Mouse (Mus musculus) heart, postnatal 36 days (tissue): ENCODE data around the gene Ppp1r12b. TPM values are rescaled to one million over a fixed set of nuclear protein-coding genes. Genes with fewer than 3 reads are reported as not detected.

Experiments used
- DNase-seq, 2 experiments: peaks; one replicate each; pipeline ENCODE4 v3.0.0; 2021 to 2022
- intact Hi-C: fragments of 180-260 bp; cut with DNase I; formaldehyde crosslinking; loops from one replicate; pipeline ENCODE4 v1.15.1; 2025
- total RNA-seq, 2 experiments: library from RNA; stranded (reverse); gene quantifications; 2 replicates each; pipeline ENCODE4 v1.2.3; 2021

Ppp1r12b gene
- total RNA-seq, 2 experiments from 2014 or later, result 150 to 160 TPM

GRCm38 (mm10) chr1:134772821-134773220, 182.9 kb downstream of the Ppp1r12b start:
- no peak for DNase-seq
- intact Hi-C loops, result no loop called here

- intact Hi-C loops, result no loop called here
- DNase-seq, result no peak
Measured at GRCm38 (mm10) chr1:134771999-134772398, 183.7 kb downstream of the Ppp1r12b start.

GRCm38 (mm10) chr1:134771353-134771752, 184.4 kb downstream of the Ppp1r12b start:
- peak; percentile 49 to 51 for DNase-seq
- intact Hi-C loops, result no loop called here

GRCm38 (mm10) chr1:134770312-134770711, 185.4 kb downstream of the Ppp1r12b start:
- no peak for DNase-seq
- intact Hi-C loops, result no loop called here

- intact Hi-C loops, result no loop called here
Measured at GRCm38 (mm10) chr1:134766448-134766847, 189.3 kb downstream of the Ppp1r12b start.

GRCm38 (mm10) chr1:134764831-134765458, 190.8 kb downstream of the Ppp1r12b start:
- intact Hi-C loops, result no loop called here
- DNase-seq, result no peak

More at GRCm38 (mm10) chr1:134766448-134766847, 189.3 kb downstream of the Ppp1r12b start:
- no peak for DNase-seq

GRCm38 (mm10) chr1:134763776-134764438, 191.8 kb downstream of the Ppp1r12b start:
- DNase-seq, result no peak
- intact Hi-C loops, result no loop called here

- no peak for DNase-seq
- intact Hi-C loops, result no loop called here
Measured at GRCm38 (mm10) chr1:134763250-134763649, 192.5 kb downstream of the Ppp1r12b start.

GRCm38 (mm10) chr1:134761534-134761933, 194.2 kb downstream of the Ppp1r12b start:
- no peak for DNase-seq
- intact Hi-C loops, result no loop called here

- intact Hi-C loops, result no loop called here
- DNase-seq, result no peak
Measured at GRCm38 (mm10) chr1:134760642-134761041, 195.1 kb downstream of the Ppp1r12b start.

GRCm38 (mm10) chr1:134759133-134759532, 196.6 kb downstream of the Ppp1r12b start:
- DNase-seq, result peak; percentile 39 to 49
- intact Hi-C loops, result no loop called here

GRCm38 (mm10) chr1:134757230-134757629, 198.5 kb downstream of the Ppp1r12b start:
- intact Hi-C loops, result no loop called here
- no peak for DNase-seq

- intact Hi-C loops, result no loop called here
- no peak for DNase-seq
Measured at GRCm38 (mm10) chr1:134756190-134756873, 199.4 kb downstream of the Ppp1r12b start.

GRCm38 (mm10) chr1:134755548-134756189, 200.1 kb downstream of the Ppp1r12b start:
- intact Hi-C loops, result no loop called here
- no peak for DNase-seq

- intact Hi-C loops, result no loop called here
- no peak for DNase-seq
Measured at GRCm38 (mm10) chr1:134754818-134755217, 200.9 kb downstream of the Ppp1r12b start.

- intact Hi-C loops, result no loop called here
- peak; percentile 49 to 58 for DNase-seq
Measured at GRCm38 (mm10) chr1:134753751-134754630, 201.8 kb downstream of the Ppp1r12b start.

- no peak for DNase-seq
- intact Hi-C loops, result no loop called here
Measured at GRCm38 (mm10) chr1:134752447-134752846, 203.3 kb downstream of the Ppp1r12b start.

- intact Hi-C loops, result loop anchor here (5.0 kb wide), 1 partner anchor 102 kb away; no protein-coding TSS in a partner anchor
- peak in 1 of 2 experiments; percentile 48 for DNase-seq
Measured at GRCm38 (mm10) chr1:134749889-134750288, 205.9 kb downstream of the Ppp1r12b start.

- intact Hi-C loops, result loop anchor here (5.0 kb wide), 1 partner anchor 105 kb away; no protein-coding TSS in a partner anchor
- peak in 1 of 2 experiments; percentile 48 for DNase-seq
Measured at GRCm38 (mm10) chr1:134747236-134748174, 208.2 kb downstream of the Ppp1r12b start.
